Mouse (Mus musculus) bone marrow macrophage, adult 2 months (primary cell): Measurements from ENCODE around the gene Wdr95.

Experiments
- CTCF ChIP-seq: IDR thresholded peaks from 2 replicates; pipeline ENCODE4 v1.5.1; 2012; ENCODE audit warnings: low read depth, mild to moderate bottlenecking, low read length, moderate library complexity
- POLR2A ChIP-seq: IDR thresholded peaks from 2 replicates; pipeline ENCODE4 v1.6.1; 2012; ENCODE audit warnings: mild to moderate bottlenecking, low read depth, low read length, borderline replicate concordance

- TF ChIP-seq CTCF (no peak), POLR2A (no peak)
Measured at GRCm38 (mm10) chr5:149650179-149650553, 121.7 kb downstream of the Wdr95 start.
